Mouse (Mus musculus) T-helper 2 cell (primary cell): ENCODE results near the gene Spata13.

ENCODE experiments used
- in situ Hi-C: fragments of 300-600 bp; cut with MboI, MseI; formaldehyde crosslinking; loops from one replicate; pipeline ENCODE4 v1.15.1; 2025; ENCODE audit warnings: high pct_unique_total_duplicates

Gene Spata13

GRCm38 (mm10) chr14:60638159-60638558, 4.4 kb downstream of the Spata13 start:
- in situ Hi-C loops: loop anchor here (10.0 kb wide), 1 partner anchor 647 kb away; no protein-coding TSS in a partner anchor

- in situ Hi-C loops: loop anchor here (10.0 kb wide), 1 partner anchor 646 kb away; no protein-coding TSS in a partner anchor
Measured at GRCm38 (mm10) chr14:60639195-60639594, 5.4 kb downstream of the Spata13 start.

GRCm38 (mm10) chr14:60641120-60641519, 7.3 kb downstream of the Spata13 start:
- in situ Hi-C loops: no loop called here

GRCm38 (mm10) chr14:60642131-60642530, 8.3 kb downstream of the Spata13 start:
- in situ Hi-C loops: no loop called here

- in situ Hi-C loops: no loop called here
Measured at GRCm38 (mm10) chr14:60643098-60643870, 9.5 kb downstream of the Spata13 start.

- in situ Hi-C loops: no loop called here
Measured at GRCm38 (mm10) chr14:60646373-60646772, 12.6 kb downstream of the Spata13 start.

- in situ Hi-C loops: no loop called here
Measured at GRCm38 (mm10) chr14:60647885-60648284, 14.1 kb downstream of the Spata13 start.

- in situ Hi-C loops: no loop called here
Measured at GRCm38 (mm10) chr14:60648956-60649355, 15.2 kb downstream of the Spata13 start.

GRCm38 (mm10) chr14:60653184-60653583, 19.4 kb downstream of the Spata13 start:
- in situ Hi-C loops: no loop called here

- in situ Hi-C loops: no loop called here
Measured at GRCm38 (mm10) chr14:60653977-60654376, 20.2 kb downstream of the Spata13 start.

- in situ Hi-C loops: no loop called here
Measured at GRCm38 (mm10) chr14:60654708-60655107, 20.9 kb downstream of the Spata13 start.

- in situ Hi-C loops: no loop called here
Measured at GRCm38 (mm10) chr14:60655941-60656700, 22.3 kb downstream of the Spata13 start.

- in situ Hi-C loops: no loop called here
Measured at GRCm38 (mm10) chr14:60656701-60657085, 22.9 kb downstream of the Spata13 start.

- in situ Hi-C loops: no loop called here
Measured at GRCm38 (mm10) chr14:60657891-60658290, 24.1 kb downstream of the Spata13 start.

- in situ Hi-C loops: no loop called here
Measured at GRCm38 (mm10) chr14:60659498-60659897, 25.7 kb downstream of the Spata13 start.

- in situ Hi-C loops: no loop called here
Measured at GRCm38 (mm10) chr14:60660591-60660990, 26.8 kb downstream of the Spata13 start.

GRCm38 (mm10) chr14:60661281-60661680, 27.5 kb downstream of the Spata13 start:
- in situ Hi-C loops: no loop called here

- in situ Hi-C loops: no loop called here
Measured at GRCm38 (mm10) chr14:60663309-60663940, 29.6 kb downstream of the Spata13 start.

- in situ Hi-C loops: no loop called here
Measured at GRCm38 (mm10) chr14:60664641-60665040, 30.8 kb downstream of the Spata13 start.

- in situ Hi-C loops: no loop called here
Measured at GRCm38 (mm10) chr14:60665263-60665662, 31.5 kb downstream of the Spata13 start.

- in situ Hi-C loops: no loop called here
Measured at GRCm38 (mm10) chr14:60666252-60666651, 32.5 kb downstream of the Spata13 start.

- in situ Hi-C loops: no loop called here
Measured at GRCm38 (mm10) chr14:60670191-60670590, 36.4 kb downstream of the Spata13 start.
